Mouse (Mus musculus) G1E (cell line): ENCODE measurements around the gene Itga7. TPM values are rescaled to one million over a fixed set of nuclear protein-coding genes. Genes with fewer than 3 reads are reported as not detected.

Experiments used
- ATAC-seq: 2 replicates; pipeline ENCODE4 v1.8.0; 2016; ENCODE audit warnings: mild to moderate bottlenecking; ENCODE audit not compliant: insufficient number of reproducible peaks, poor library complexity, low FRiP score, severe bottlenecking; ENCODE audit errors: extremely low read depth
- DNase-seq: peaks from one replicate; pipeline ENCODE4 v3.0.0; 2012; ENCODE audit warnings: low spot score
- H3K27me3 ChIP-seq: 2 replicates; pipeline ENCODE4 v1.6.1; 2012; ENCODE audit warnings: mild to moderate bottlenecking, low read length, inconsistent platforms; ENCODE audit not compliant: insufficient read depth
- H3K36me3 ChIP-seq: replicated peaks from 2 replicates; pipeline ENCODE3; 2012; ENCODE audit warnings: mild to moderate bottlenecking, inconsistent platforms
- H3K4me1 ChIP-seq: 2 replicates; pipeline ENCODE4 v1.6.1; 2012; ENCODE audit warnings: low read depth, low read length, inconsistent platforms, mixed read lengths; ENCODE audit not compliant: insufficient read depth
- H3K4me3 ChIP-seq: 2 replicates; pipeline ENCODE4 v1.5.1; 2012; ENCODE audit warnings: low read depth, mild to moderate bottlenecking, inconsistent platforms, low read length, moderate library complexity, mixed read lengths
- H3K9me3 ChIP-seq: replicated peaks from 2 replicates; pipeline ENCODE4 v1.6.1; 2012; ENCODE audit warnings: inconsistent platforms
- CTCF ChIP-seq: IDR thresholded peaks from 2 replicates; pipeline ENCODE4 v1.5.1; 2012; ENCODE audit warnings: low read depth, low read length, inconsistent platforms, mixed read lengths
- GATA1 ChIP-seq: IDR thresholded peaks from 2 replicates; pipeline ENCODE4 v1.6.1; 2012; ENCODE audit warnings: borderline replicate concordance, low read length, inconsistent platforms, mixed read lengths
- GATA2 ChIP-seq: IDR thresholded peaks from 2 replicates; pipeline ENCODE4 v1.6.1; 2012; ENCODE audit warnings: low read depth, low read length, inconsistent platforms, borderline replicate concordance
- POLR2AphosphoS5 ChIP-seq: IDR thresholded peaks from 2 replicates; pipeline ENCODE4 v1.6.1; 2012; ENCODE audit warnings: low read depth, low read length, inconsistent platforms; ENCODE audit not compliant: insufficient replicate concordance
- TAL1 ChIP-seq: conservative IDR thresholded peaks from 2 replicates; pipeline ENCODE4 v1.6.1; 2012; ENCODE audit warnings: low read depth, low read length, inconsistent platforms, mixed read lengths
- polyA plus RNA-seq: library from polyadenylated mRNA; stranded (reverse); fragments of >175 nt; gene quantifications from 2 replicates; pipeline ENCODE4 v1.2.3, GENCODE M21; 2012
- total RNA-seq, 2 experiments: library from RNA; stranded (forward) in 1 of 2; stranded (reverse) in 1 of 2; fragments of 200-1000 nt in 1 of 2; fragments of >200 nt in 1 of 2; fragmentation: Nextera tagmentation in 1 of 2; gene quantifications; 2 replicates each; pipeline ENCODE4 v1.2.3; 2014 to 2017

Itga7 gene
- total and polyA plus RNA-seq, 3 experiments: 0.02 to 0.33 TPM; not detected in 1

DNA sequence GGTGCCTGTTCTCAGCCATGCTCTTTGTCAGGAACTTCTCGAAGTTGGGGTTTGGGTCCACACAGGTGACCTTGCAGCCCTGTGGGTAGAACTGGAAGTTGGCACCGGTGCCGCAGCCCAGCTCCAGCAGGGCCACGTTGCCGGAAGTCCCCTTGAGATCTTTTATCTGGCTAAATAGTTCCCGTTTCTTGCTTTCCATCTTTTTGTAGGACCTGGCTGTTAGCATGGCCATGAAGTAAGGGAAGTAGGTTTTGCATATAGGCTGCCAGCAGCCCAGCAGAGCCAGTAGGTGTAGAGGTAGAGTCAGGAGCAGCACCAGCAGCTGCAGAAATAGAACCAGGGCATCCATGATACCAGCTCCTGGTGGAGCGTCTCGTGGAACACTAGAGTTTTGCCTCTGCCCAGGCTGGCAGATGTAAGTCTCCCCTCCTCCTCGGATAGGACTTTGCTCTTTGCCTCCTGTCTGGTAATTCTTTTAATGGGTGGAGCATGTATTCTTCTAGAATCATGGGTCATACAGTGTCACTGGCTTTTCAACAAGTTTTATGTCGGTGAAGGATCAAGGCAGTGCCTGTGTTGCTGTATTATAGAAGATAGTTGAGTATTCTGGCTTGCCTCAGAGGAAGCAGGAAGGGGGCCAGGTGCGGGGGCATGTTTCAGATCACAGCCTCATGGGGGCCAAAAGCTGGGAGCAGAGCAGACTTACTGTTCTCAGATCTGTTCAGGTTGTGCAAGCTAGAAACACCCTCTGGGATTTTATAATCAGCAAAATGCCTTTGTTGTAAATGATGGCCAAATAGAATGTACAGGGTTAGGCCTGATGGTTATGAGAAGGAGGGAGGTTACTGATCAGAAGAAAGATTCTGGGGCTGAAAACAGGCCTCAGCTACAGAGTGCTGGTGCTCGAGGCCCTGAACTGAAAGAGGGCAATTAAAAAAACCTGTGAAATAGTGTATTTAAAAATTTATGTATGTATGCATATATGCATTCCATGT is 27.3 kb downstream of the Itga7 start, which contains the start of gene Mettl7b:
Gene Mettl7b (minus strand): TSS at position 399 of the 995 bp plus-strand sequence.
- TF ChIP-seq GATA2 (no peak), POLR2AphosphoS5 (no peak), TAL1 (no peak), CTCF (no peak), GATA1 (no peak)
- Histone ChIP-seq H3K4me1 (no peaks in the 10 kb centered on the region), H3K4me3 (no peak within 1 kb of the TSS), H3K36me3 (no peaks in the 10 kb centered on the region), H3K9me3 (no peaks in the 10 kb centered on the region), H3K27me3 (peaks cover 17% of the 10 kb centered on the region)
- no peak; the same call in 1 of the 2 replicates for ATAC-seq
- DNase-seq: no peak

DNA sequence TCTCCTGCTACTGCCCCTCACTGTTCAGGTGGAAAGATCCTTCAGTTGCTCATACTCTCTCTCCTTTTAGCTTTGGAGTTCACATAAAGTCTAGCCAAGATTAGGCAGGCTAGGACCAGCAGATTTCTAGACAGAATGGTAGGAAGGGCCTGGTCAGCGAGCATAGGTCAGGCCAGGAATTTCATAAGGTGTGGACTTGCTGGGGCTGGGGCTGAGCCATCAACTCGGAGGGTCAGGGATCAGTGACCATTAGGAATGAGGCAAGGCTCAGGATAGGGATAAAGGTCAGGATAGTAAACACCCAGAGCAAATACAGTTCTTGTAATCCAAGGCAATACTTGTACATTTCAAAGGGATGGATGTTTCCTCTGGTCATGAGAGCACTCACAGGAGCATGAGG is 31.3 kb downstream of the Itga7 start:
- peaks cover 14% of the 10 kb centered on the region for H3K27me3 ChIP-seq
- no peaks in the 10 kb centered on the region for H3K9me3 ChIP-seq
- no peaks in the 10 kb centered on the region for H3K4me1 ChIP-seq
- DNase-seq: no peak
- ATAC-seq: no peak
- no peaks in the 10 kb centered on the region for H3K36me3 ChIP-seq
- H3K4me3 ChIP-seq: no peak overlapping the region
- no peak for TF ChIP-seq POLR2AphosphoS5
- no peak for TF ChIP-seq CTCF
- no peak for TF ChIP-seq TAL1
- no peak for TF ChIP-seq GATA2
- no peak for TF ChIP-seq GATA1

DNA sequence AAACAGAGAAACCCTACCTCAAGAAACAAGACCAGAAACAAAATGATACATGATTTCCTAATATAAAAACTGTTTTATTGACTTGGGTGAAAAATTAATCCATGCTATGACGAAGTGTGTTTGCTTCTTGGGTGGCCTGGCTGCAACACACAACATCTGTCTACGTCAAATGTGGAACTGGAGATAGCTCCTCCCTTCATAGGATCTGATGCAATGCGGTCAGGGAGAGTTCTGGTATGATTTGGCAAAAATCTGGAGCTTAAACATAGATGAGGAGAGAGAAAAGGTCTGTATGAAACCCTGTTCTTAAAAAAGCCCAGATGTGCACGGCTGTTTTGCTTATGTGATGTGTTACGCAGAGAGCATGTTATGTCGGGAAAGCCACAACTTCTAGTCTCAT is 32.3 kb downstream of the Itga7 start:
- no peaks in the 10 kb centered on the region for H3K4me1 ChIP-seq
- TF ChIP-seq GATA1 (no peak), TAL1 (no peak), CTCF (no peak), GATA2 (no peak), POLR2AphosphoS5 (no peak)
- H3K27me3 ChIP-seq: peaks cover 5% of the 10 kb centered on the region; the same call in 1 of the 2 replicates
- ATAC-seq: no peak
- no peaks in the 10 kb centered on the region for H3K36me3 ChIP-seq
- DNase-seq: no peak
- H3K9me3 ChIP-seq: no peaks in the 10 kb centered on the region
- no peak overlapping the region for H3K4me3 ChIP-seq

DNA sequence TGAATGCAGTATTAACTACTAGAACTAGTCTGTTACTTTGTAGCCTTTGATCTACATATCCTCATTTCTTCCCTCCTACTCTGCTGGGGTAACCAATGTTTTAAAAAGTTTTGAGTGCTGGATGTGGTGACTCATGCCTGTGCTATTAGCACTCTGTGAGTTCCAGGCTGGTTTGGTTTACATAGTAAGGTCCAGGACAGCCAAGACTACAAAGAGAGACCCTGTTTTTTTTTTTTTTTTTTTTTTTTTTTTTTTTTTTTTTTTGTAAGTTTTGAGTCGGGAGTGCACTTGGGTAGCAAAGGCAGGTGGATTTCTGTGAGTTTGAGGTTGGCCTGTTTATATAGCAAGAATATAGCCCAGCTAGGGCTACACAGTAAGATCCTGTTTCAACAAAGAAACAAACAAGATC is 34.7 kb downstream of the Itga7 start:
- H3K36me3 ChIP-seq: no peaks in the 10 kb centered on the region
- H3K4me3 ChIP-seq: no peak overlapping the region
- peaks cover 5% of the 10 kb centered on the region; the same call in 1 of the 2 replicates for H3K27me3 ChIP-seq
- DNase-seq (no peak), ATAC-seq (no peak)
- H3K4me1 ChIP-seq: no peaks in the 10 kb centered on the region
- TF ChIP-seq POLR2AphosphoS5 (no peak), GATA2 (no peak), TAL1 (no peak), CTCF (no peak), GATA1 (no peak)
- no peaks in the 10 kb centered on the region for H3K9me3 ChIP-seq

DNA sequence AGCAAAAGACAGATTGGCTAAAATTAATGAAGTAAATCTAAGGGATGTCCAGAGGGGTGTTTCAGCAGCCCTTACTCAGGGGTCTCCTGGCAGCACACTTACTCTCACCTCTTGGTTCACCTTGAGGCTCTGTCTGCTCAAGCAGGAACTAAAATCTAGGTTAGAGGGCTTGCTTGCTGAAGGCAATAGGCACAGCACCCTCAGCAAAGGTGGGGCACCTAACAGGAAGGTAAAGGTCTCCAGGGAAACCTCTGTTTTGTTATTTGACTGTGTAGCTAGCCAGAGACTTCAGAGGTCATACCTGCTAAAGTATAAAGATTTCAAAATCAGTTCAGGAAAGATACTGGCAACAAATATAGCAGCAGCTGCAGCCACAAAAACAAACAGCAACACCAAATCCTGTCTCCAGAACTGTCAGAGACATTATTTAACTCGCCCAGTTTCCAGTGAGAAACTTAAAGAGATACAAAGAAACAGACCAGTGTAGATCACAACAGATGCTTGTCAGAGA is 37.2 kb downstream of the Itga7 start:
- Histone ChIP-seq H3K36me3 (no peaks in the 10 kb centered on the region), H3K4me1 (no peaks in the 10 kb centered on the region), H3K27me3 (peaks cover 5% of the 10 kb centered on the region; the same call in 1 of the 2 replicates), H3K4me3 (no peak overlapping the region), H3K9me3 (no peaks in the 10 kb centered on the region)
- no peak for ATAC-seq
- TF ChIP-seq POLR2AphosphoS5: no peak
- no peak for TF ChIP-seq GATA1
- TF ChIP-seq TAL1: no peak
- TF ChIP-seq GATA2: no peak
- TF ChIP-seq CTCF: no peak
- DNase-seq: no peak

DNA sequence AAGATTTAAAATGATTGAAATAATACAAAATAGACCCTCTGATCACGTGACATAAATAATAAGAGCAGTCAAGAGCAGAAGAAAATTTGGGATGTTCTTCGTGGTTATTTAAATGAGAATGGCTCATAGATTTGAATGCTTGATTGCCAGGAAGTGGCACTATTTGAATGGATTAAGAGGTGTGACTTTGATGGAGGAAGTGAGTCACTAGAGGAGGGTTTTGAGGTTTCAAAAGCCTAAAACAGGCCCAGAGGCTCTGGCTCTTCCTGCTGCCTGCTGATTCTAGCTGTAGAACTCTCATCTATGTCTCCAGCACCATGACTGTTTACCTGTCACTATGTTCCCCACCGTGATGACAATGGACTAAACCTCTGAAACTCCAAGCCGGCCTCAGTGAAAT is 39.2 kb downstream of the Itga7 start:
- no peak for TF ChIP-seq CTCF
- no peak for TF ChIP-seq TAL1
- no peak for TF ChIP-seq GATA1
- TF ChIP-seq POLR2AphosphoS5: no peak
- no peak for TF ChIP-seq GATA2
- ATAC-seq (no peak), DNase-seq (no peak)

More for the DNA sequence above, 39.2 kb downstream of the Itga7 start:
- Histone ChIP-seq H3K4me3 (no peak overlapping the region), H3K36me3 (no peaks in the 10 kb centered on the region), H3K27me3 (peaks cover 5% of the 10 kb centered on the region; the same call in 1 of the 2 replicates), H3K9me3 (no peaks in the 10 kb centered on the region), H3K4me1 (no peaks in the 10 kb centered on the region)
